Mouse (Mus musculus): ENCODE measurements around the gene Tmem11.

DNA sequence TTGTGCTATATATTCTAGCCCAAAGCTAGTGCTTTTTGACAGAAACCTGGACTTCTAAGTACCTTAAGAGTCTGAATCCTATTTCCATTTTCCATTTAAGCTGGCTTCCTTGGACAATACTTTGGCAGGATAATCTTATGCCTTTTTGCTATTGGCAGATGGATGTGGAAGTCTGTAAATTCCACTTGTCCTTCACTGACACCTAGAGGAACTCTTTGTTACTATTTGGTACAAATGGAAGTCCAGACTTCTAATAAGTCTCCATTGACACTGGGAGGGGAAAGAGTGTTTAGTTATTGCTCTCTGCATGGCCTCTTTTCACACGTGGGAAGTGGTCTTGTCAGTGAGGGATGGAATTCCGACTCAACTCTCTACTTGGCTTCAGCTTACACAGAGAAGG, 50.2 kb downstream of the Tmem11 start:
- TF ChIP-seq CTCF (IDR thresholded peaks at IDR 0.05; ENCODE audit: low read depth, low read length) (no peak), GATA1 (IDR thresholded peaks at IDR 0.05; ENCODE audit: borderline replicate concordance, low read length) (no peak), GATA2 (IDR thresholded peaks at IDR 0.05; ENCODE audit: borderline replicate concordance, low read depth, low read length) (no peak), TAL1 (conservative IDR thresholded peaks at IDR 0.05; ENCODE audit: low read depth, low read length) (no peak), POLR2AphosphoS5 (IDR thresholded peaks at IDR 0.05; ENCODE audit: insufficient replicate concordance, low read depth, low read length) (no peak)

Data from G1E (cell line).